Mouse (Mus musculus): Measurements from ENCODE around the gene Trip13.

The Trip13 gene

DNA sequence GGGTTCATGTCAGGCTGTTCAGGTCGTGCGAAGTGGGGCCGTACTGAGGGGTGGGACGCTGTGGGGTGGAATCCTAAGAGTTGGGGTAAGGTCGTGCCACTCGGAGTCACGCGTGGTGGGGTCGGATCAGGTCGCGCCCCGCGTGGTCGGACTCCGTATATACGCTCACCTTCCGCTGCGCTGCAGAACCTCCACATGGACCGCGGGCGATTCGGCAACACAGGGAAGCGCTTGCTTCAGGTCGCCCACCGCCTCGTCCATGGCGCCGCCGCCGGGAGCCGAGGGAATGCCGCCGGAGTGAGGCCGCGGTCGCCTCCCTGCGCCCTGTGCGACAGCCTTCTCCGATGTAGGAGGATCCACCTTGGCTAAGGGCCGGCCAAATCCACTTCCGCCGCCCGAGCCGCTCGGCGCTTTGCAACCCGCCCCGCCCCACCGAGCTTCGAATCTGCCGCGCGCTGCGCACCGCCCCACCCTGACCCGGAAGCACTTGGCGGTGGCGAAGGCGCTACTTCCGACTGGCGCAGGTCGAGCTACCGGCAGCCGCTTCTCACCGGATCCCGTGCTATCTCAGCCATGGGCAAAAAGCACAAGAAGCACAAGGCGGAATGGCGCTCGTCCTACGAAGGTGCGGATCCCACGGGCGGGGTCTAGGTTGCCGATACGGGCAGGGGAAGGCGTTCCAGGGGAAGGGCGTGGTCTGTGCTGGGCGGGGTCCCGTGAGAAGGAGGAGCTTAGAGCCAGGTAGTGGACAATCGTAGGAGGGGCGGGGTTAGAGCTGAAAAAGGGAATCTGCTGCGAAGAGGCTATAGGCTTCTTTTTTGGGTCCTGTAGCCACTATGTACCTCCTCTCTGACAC is at the start of gene Trip13, which contains the start of gene Brd9:
Gene Trip13, minus strand, starts transcription at position 464 of the 856 bp plus-strand sequence.
Gene Brd9, plus strand, starts transcription at position 491 of the 856 bp plus-strand sequence.
- peak; percentile 88 to 92 for DNase-seq (ENCODE audit: low spot score in 2 of 2)

DNA sequence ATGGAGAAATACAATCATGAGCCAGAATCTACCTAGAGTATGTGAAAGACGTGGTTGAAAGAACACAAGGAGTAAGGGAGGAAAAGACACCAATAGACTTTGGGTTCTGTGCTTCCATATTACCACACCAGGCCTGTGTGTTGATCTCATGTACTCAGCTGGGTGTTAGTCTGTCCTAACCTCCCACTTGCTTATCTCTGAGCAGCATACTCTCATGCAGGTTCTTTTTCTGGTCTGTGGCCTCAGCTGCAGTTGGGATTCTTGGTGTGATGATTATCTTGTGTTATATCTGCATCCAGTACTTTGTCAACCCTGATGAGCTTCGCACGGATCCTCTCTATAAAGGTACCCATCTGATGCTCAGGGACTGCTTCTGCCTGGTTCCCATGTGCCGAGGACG is 39.4 kb upstream of the Trip13 start:
- no peak for DNase-seq (ENCODE audit: low spot score in 2 of 2)

DNA sequence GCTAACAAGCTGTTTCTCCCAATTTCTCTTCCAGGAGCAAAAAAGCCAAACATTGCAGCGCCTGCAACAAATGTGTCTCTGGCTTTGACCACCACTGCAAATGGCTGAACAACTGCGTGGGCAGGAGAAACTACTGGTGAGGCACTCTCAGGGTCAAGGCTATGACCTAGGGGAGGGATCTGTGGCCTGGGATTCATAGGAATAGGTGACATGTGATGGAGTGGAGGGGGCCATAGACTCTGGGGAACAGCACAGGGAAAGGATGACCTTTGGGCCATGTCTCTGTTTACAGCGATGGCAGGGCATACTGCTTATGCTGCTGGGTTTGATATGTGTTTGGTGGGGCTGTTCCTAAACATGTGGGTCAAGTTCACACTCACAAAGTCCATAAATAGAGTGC is 36.9 kb upstream of the Trip13 start:
- no peak for DNase-seq (ENCODE audit: low spot score in 2 of 2)

GRCm38 (mm10) chr13:73970545-73971448 is 33.2 kb upstream of the Trip13 start:
- peak; percentile 28 to 50 for DNase-seq (ENCODE audit: low spot score in 2 of 2)

GRCm38 (mm10) chr13:73963551-73963950 is 26.0 kb upstream of the Trip13 start, which contains the start of gene Zdhhc11:
Gene Zdhhc11 (plus strand): TSS chr13:73963851.
- DNase-seq (ENCODE audit: low spot score in 2 of 2) = no peak

- peak in 1 of 2 experiments; percentile 28 for DNase-seq (ENCODE audit: low spot score in 2 of 2)
Observed at GRCm38 (mm10) chr13:73961177-73961576, 23.6 kb upstream of the Trip13 start.

- peak; percentile 26 to 35 for DNase-seq (ENCODE audit: low spot score in 2 of 2)
Observed at GRCm38 (mm10) chr13:73960117-73960652, 22.6 kb upstream of the Trip13 start.

DNA sequence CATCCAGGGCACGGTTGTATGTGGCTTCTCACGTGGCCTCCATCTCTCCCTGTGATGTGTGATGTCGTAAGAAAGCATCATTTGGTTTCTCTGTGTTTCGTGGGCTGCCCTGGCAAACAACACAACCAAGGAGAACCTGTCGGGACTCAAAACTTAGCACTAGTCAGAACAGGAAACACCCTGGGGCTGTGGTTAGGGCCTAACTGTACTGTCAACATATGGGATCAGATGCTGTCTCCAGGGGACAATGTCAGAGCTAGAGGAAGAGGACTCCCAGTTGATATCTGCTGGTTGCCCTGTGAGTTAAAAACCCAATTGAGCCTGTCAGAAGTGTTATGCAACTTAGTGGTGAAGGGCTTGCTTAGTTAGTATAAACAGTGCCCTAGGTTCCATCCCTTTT is 17.9 kb upstream of the Trip13 start:
- DNase-seq (ENCODE audit: low spot score in 2 of 2) = no peak

GRCm38 (mm10) chr13:73954666-73955065 is 17.1 kb upstream of the Trip13 start:
- no peak for DNase-seq (ENCODE audit: low spot score in 2 of 2)

GRCm38 (mm10) chr13:73953551-73954130 is 16.1 kb upstream of the Trip13 start:
- DNase-seq (ENCODE audit: low spot score in 2 of 2) = peak in 1 of 2 experiments; percentile 51

GRCm38 (mm10) chr13:73944606-73945005 is 7.0 kb upstream of the Trip13 start:
- DNase-seq (ENCODE audit: low spot score in 2 of 2) = no peak

- no peak for DNase-seq (ENCODE audit: low spot score in 2 of 2)
Observed at GRCm38 (mm10) chr13:73939101-73939500, 1.5 kb upstream of the Trip13 start.

GRCm38 (mm10) chr13:73938177-73938560 is 585 bp upstream of the Trip13 start:
- no peak for DNase-seq (ENCODE audit: low spot score in 2 of 2)

GRCm38 (mm10) chr13:73936938-73937320 is 655 bp downstream of the Trip13 start:
- DNase-seq (ENCODE audit: low spot score in 2 of 2) = no peak

GRCm38 (mm10) chr13:73932201-73932600 is 5.4 kb downstream of the Trip13 start:
- DNase-seq (ENCODE audit: low spot score in 2 of 2) = no peak

DNA sequence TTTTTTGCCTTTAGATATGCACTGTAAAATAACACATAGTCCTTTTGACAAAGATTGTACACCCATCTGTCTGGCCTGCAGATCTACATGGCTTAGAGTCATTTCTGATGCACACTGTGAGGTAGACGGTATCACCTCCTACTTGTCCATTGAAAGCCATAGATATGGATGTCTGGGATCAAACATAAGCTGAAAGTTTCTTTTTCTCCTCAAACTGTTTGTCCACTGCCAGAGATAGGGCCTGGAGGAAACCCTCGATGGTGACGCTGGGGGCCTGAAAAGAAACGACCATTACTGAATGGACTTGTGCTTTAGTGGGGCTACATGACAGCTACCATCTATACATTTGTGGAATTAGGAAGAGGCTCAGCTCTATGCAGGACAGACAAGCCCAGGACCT is 24.5 kb downstream of the Trip13 start:
- no peak for DNase-seq (ENCODE audit: low spot score in 2 of 2)

DNA sequence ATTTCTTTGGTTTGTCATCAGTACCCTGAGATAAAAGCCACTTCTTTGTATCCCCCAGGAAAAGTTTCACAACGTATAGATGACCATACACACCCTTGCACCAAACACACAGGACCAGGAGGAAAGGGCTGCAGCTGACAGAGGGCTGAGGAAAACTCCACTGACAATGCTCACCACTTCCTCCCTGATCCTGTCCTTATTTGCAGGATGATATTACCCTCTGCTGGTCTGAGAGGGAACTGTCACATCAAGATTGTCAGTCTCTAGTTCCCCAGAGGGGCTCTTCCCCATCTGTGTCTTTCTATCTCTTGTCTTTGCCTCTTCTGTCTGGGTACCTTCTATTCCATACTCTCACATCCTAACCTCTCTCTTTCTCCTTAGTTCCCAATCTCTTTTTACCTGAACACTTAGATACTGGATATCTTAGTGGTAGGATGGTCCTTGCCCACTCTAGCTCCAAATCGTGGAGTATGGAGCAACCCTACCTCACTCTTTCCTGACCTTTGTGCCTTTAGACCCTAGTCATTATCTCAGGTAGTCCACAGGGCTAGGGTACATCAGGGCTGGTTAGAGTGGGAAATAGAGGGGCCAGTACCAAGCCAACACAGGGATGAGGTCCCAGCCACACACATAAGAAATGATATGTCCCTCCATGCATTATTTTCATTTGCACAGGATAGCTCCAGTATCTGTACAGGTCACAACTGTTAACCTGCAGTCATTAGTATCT is 29.7 kb downstream of the Trip13 start:
- DNase-seq (ENCODE audit: low spot score in 2 of 2) = peak; percentile 18 to 46

DNA sequence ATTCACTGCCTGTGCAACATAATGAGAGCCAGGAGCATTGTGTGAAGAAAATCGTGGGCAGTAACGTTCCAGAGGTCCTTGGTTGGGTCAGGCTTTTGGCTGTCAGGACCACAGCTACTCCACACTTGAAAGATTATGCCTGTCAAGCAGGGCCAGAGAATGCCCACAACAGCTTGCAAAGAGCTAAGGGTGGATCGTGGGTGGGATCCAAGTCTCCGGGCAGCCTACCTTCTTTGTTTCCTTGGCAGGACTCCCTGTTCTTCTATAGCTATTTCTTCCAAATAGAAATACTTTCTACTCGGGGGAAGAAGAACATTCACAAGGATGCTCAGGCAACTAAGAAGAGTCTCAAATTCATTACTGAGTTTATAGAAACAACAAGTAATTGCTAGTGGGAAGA is 30.4 kb downstream of the Trip13 start:
- peak in 1 of 2 experiments; percentile 8 for DNase-seq (ENCODE audit: low spot score in 2 of 2)

DNA sequence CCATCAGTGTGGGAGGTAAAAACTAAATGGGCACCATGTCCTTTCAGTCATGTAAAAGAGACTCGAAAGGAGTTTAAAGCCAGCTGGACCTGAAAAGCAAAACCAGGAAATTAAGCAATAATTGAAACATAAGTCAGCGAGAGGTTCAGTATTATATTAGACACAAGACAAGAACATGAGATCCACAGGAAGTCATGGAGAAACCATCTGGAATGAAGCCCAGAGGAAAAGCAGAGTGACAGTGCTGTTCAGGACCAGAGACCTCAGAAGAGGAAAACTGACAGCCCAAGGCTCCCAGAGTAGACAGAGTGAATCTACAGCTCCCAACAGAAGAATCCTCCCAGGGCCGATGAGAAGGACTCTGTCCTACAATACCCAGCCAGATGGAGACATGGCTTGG is 40.0 kb downstream of the Trip13 start:
- no peak for DNase-seq (ENCODE audit: low spot score in 2 of 2)

DNA sequence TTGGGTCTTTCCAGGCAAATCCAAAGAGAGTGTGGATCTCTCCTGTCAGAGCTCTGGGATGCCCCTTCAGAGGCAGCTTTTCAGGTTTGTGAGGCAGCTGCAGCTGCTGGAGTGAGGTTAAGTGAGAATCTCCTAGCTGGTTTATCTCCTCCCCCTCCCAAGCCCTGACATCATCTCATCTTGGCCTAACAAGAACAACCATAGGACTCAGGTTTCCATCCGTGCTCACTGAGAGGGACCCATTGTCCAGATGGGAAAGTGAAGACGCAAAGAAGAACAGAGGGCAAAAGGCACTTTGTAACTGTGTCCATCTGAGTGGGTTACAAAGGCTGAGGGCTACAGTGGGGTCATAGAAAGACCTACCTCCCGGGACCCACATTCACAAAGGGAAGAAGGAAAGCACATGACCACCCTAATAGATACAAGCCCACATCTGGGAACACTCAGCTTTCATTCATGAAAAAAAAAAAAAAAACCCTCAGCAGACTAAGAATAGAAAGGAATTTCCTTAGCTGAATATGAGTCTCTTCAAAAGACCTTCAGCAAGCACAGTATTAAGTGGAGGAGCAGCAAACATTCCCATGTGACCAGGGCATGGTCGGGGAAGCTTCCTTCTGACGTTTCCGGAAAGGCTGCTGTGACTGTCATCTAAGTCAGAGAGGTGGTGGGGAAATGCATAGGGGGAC is 44.9 kb downstream of the Trip13 start:
- DNase-seq (ENCODE audit: low spot score in 2 of 2) = no peak
